Mouse (Mus musculus) hindbrain, embryonic 15.5 days (tissue): ENCODE results near the gene Ccdc163. TPM values are rescaled to one million over a fixed set of nuclear protein-coding genes. Genes with fewer than 3 reads are reported as not detected.

Source experiments
- ATAC-seq: fragments of 200-750 bp; cut with Nextera tagmentation; 2 replicates; pipeline ENCODE4 v1.8.0; 2017; ENCODE audit warnings: low read depth, moderate number of reproducible peaks, moderate TSS enrichment; ENCODE audit not compliant: low FRiP score
- H3K27ac ChIP-seq: fragments of 300-500 bp; sonication (generic); replicated peaks from 2 replicates; pipeline ENCODE4 v1.5.1; 2015; ENCODE audit warnings: mild to moderate bottlenecking, inconsistent platforms
- H3K27me3 ChIP-seq: fragments of 300-500 bp; sonication (generic); 2 replicates; pipeline ENCODE4 v1.6.1; 2015; ENCODE audit warnings: control low read depth, inconsistent platforms
- H3K36me3 ChIP-seq: fragments of 300-500 bp; sonication (generic); 2 replicates; pipeline ENCODE4 v1.6.1; 2015; ENCODE audit warnings: control low read depth, inconsistent platforms
- H3K4me1 ChIP-seq: fragments of 300-500 bp; sonication (generic); replicated peaks from 2 replicates; pipeline ENCODE4 v1.6.1; 2015; ENCODE audit warnings: control low read depth, inconsistent platforms
- H3K4me2 ChIP-seq: fragments of 300-500 bp; sonication (generic); 2 replicates; pipeline ENCODE4 v1.6.1; 2015; ENCODE audit warnings: moderate library complexity, mild to moderate bottlenecking, inconsistent platforms
- H3K4me3 ChIP-seq: fragments of 300-500 bp; sonication (generic); 2 replicates; pipeline ENCODE4 v1.5.1; 2015; ENCODE audit warnings: mild to moderate bottlenecking, inconsistent platforms
- H3K9ac ChIP-seq: fragments of 300-500 bp; sonication (generic); 2 replicates; pipeline ENCODE4 v1.6.1; 2015; ENCODE audit warnings: inconsistent platforms
- H3K9me3 ChIP-seq: fragments of 300-500 bp; sonication (generic); 2 replicates; pipeline ENCODE4 v1.6.1; 2016; ENCODE audit warnings: control low read depth, inconsistent platforms
- WGBS: fragments of 180-500 bp; shearing (Covaris S2); methylation state at CpG from one replicate; pipeline ENCODE4 v1.1.7; 2015; 5-methylcytosine and 5-hydroxymethylcytosine counted together
- polyA plus RNA-seq: library from polyadenylated mRNA; unstranded; fragments of >200 nt; fragmentation: Nextera tagmentation; extraction: Ambion mirVana; gene quantifications from 2 replicates; pipeline ENCODE4 v1.2.1, GENCODE M21; 2015

Gene Ccdc163
- polyA plus RNA-seq, 1 experiment from 2014 or later: 12.6 TPM

GRCm38 (mm10) chr4:116708791-116709390, 582 bp downstream of the Ccdc163 start:
- Histone ChIP-seq H3K9me3 (no peaks in the 10 kb centered on the region), H3K27ac (no peak overlapping the region), H3K27me3 (no peaks in the 10 kb centered on the region), H3K36me3 (0 out of 2 replicates have a peak, but pooled peaks cover 2% of the 10 kb centered on the region), H3K9ac (peak overlapping the region; percentile 24), H3K4me3 (peak overlapping the region; percentile 53), H3K4me1 (peaks cover 16% of the 10 kb centered on the region), H3K4me2 (peak overlapping the region; percentile 76)
- ATAC-seq: no peak
- 9% methylated on average over 9 of the region's 9 CpGs for WGBS

- Histone ChIP-seq H3K9ac (no peak overlapping the region), H3K27me3 (no peaks in the 10 kb centered on the region), H3K9me3 (no peaks in the 10 kb centered on the region), H3K27ac (no peak overlapping the region), H3K4me1 (peaks cover 16% of the 10 kb centered on the region), H3K36me3 (no peaks in the 10 kb centered on the region), H3K4me2 (no peak overlapping the region), H3K4me3 (no peak overlapping the region)
- ATAC-seq: no peak
- WGBS: 100% methylated on average over 2 of the region's 2 CpGs
These were observed 1.8 kb downstream of the Ccdc163 start for GRCm38 (mm10) chr4:116710154-116710553.

GRCm38 (mm10) chr4:116712536-116712935, 4.2 kb downstream of the Ccdc163 start:
- Histone ChIP-seq H3K4me1 (peaks cover 12% of the 10 kb centered on the region), H3K4me3 (no peak overlapping the region), H3K4me2 (no peak overlapping the region), H3K27ac (no peak overlapping the region), H3K9ac (no peak overlapping the region), H3K36me3 (no peaks in the 10 kb centered on the region), H3K9me3 (no peaks in the 10 kb centered on the region), H3K27me3 (no peaks in the 10 kb centered on the region)
- WGBS: 83% methylated on average over 1 of the region's 1 CpGs
- no peak for ATAC-seq

- 13% methylated on average over 3 of the region's 3 CpGs for WGBS
- no peak overlapping the region for H3K27ac ChIP-seq
- no peaks in the 10 kb centered on the region for H3K36me3 ChIP-seq
- no peak overlapping the region for H3K9ac ChIP-seq
- H3K4me1 ChIP-seq: peaks cover 11% of the 10 kb centered on the region
- no peak overlapping the region for H3K4me3 ChIP-seq
- H3K4me2 ChIP-seq: no peak overlapping the region
- ATAC-seq: no peak
- no peaks in the 10 kb centered on the region for H3K9me3 ChIP-seq
- 0 out of 2 replicates have a peak, but pooled peaks cover 3% of the 10 kb centered on the region for H3K27me3 ChIP-seq
These were observed 11.1 kb downstream of the Ccdc163 start for GRCm38 (mm10) chr4:116719396-116719795.

GRCm38 (mm10) chr4:116720343-116721097, 12.2 kb downstream of the Ccdc163 start, which contains the start of gene Tesk2:
TSS of gene Tesk2 (plus strand) at chr4:116720948.
- WGBS: under 1% methylated on average over 34 of the region's 34 CpGs

GRCm38 (mm10) chr4:116721098-116721628, 12.9 kb downstream of the Ccdc163 start:
- H3K27me3 ChIP-seq: 0 out of 2 replicates have a peak, but pooled peaks cover 3% of the 10 kb centered on the region
- ATAC-seq: no peak
- no peaks in the 10 kb centered on the region for H3K9me3 ChIP-seq
- H3K4me1 ChIP-seq: peaks cover 11% of the 10 kb centered on the region
- H3K4me2 ChIP-seq: peak overlapping the region; percentile 96
- peak overlapping the region; percentile 86 for H3K4me3 ChIP-seq
- WGBS: 0% methylated on average over 29 of the region's 29 CpGs
- no peaks in the 10 kb centered on the region for H3K36me3 ChIP-seq
- peak overlapping the region; percentile 62 for H3K9ac ChIP-seq
- peak overlapping the region; percentile 55 for H3K27ac ChIP-seq

More at GRCm38 (mm10) chr4:116720343-116721097, 12.2 kb downstream of the Ccdc163 start, which contains the start of gene Tesk2:
- Histone ChIP-seq H3K4me1 (peaks cover 11% of the 10 kb centered on the region), H3K27me3 (0 out of 2 replicates have a peak, but pooled peaks cover 3% of the 10 kb centered on the region), H3K4me2 (peak within 1 kb of the TSS; percentile 96), H3K4me3 (peak within 1 kb of the TSS; percentile 86), H3K9ac (peak within 1 kb of the TSS; percentile 62), H3K36me3 (no peaks in the 10 kb centered on the region), H3K27ac (peak within 1 kb of the TSS; percentile 55), H3K9me3 (no peaks in the 10 kb centered on the region)
- peak; percentile 99 for ATAC-seq

- H3K4me3 ChIP-seq: no peak overlapping the region
- 0 out of 2 replicates have a peak, but pooled peaks cover 3% of the 10 kb centered on the region for H3K27me3 ChIP-seq
- H3K4me2 ChIP-seq: peak overlapping the region; percentile 96
- H3K4me1 ChIP-seq: peaks cover 11% of the 10 kb centered on the region
- H3K9ac ChIP-seq: no peak overlapping the region
- no peaks in the 10 kb centered on the region for H3K36me3 ChIP-seq
- no peak for ATAC-seq
- H3K9me3 ChIP-seq: no peaks in the 10 kb centered on the region
- WGBS: 42% methylated on average over 7 of the region's 7 CpGs
- no peak overlapping the region for H3K27ac ChIP-seq
These were observed 13.9 kb downstream of the Ccdc163 start for GRCm38 (mm10) chr4:116722230-116722629.

- Histone ChIP-seq H3K4me3 (no peak overlapping the region), H3K36me3 (no peaks in the 10 kb centered on the region), H3K27ac (no peak overlapping the region), H3K9me3 (no peaks in the 10 kb centered on the region), H3K27me3 (0 out of 2 replicates have a peak, but pooled peaks cover 3% of the 10 kb centered on the region), H3K4me1 (peaks cover 5% of the 10 kb centered on the region; the same call in 1 of the 2 replicates), H3K4me2 (no peak overlapping the region), H3K9ac (no peak overlapping the region)
- 91% methylated on average over 5 of the region's 5 CpGs for WGBS
- ATAC-seq: no peak
These were observed 17.1 kb downstream of the Ccdc163 start for GRCm38 (mm10) chr4:116725444-116725843.

- no peak overlapping the region for H3K4me2 ChIP-seq
- H3K4me1 ChIP-seq: 0 out of 2 replicates have a peak, but pooled peaks cover 1% of the 10 kb centered on the region
- 78% methylated on average over 3 of the region's 3 CpGs for WGBS
- no peak overlapping the region for H3K4me3 ChIP-seq
- H3K9ac ChIP-seq: no peak overlapping the region
- no peak overlapping the region for H3K27ac ChIP-seq
- 0 out of 2 replicates have a peak, but pooled peaks cover 3% of the 10 kb centered on the region for H3K27me3 ChIP-seq
- ATAC-seq: no peak
- H3K36me3 ChIP-seq: no peaks in the 10 kb centered on the region
- no peaks in the 10 kb centered on the region for H3K9me3 ChIP-seq
These were observed 19.1 kb downstream of the Ccdc163 start for GRCm38 (mm10) chr4:116727401-116727800.

GRCm38 (mm10) chr4:116729532-116729931, 21.2 kb downstream of the Ccdc163 start:
- no peak overlapping the region for H3K4me3 ChIP-seq
- H3K27ac ChIP-seq: no peak overlapping the region
- 94% methylated on average over 3 of the region's 3 CpGs for WGBS
- H3K9ac ChIP-seq: no peak overlapping the region
- no peaks in the 10 kb centered on the region for H3K4me1 ChIP-seq
- H3K9me3 ChIP-seq: no peaks in the 10 kb centered on the region
- no peak for ATAC-seq
- H3K36me3 ChIP-seq: no peaks in the 10 kb centered on the region
- H3K4me2 ChIP-seq: no peak overlapping the region
- no peaks in the 10 kb centered on the region for H3K27me3 ChIP-seq

- Histone ChIP-seq H3K27ac (no peak overlapping the region), H3K4me3 (no peak overlapping the region), H3K36me3 (no peaks in the 10 kb centered on the region), H3K27me3 (no peaks in the 10 kb centered on the region), H3K9ac (no peak overlapping the region), H3K9me3 (no peaks in the 10 kb centered on the region), H3K4me1 (no peaks in the 10 kb centered on the region), H3K4me2 (no peak overlapping the region)
- ATAC-seq: no peak
- 86% methylated on average over 9 of the region's 9 CpGs for WGBS
These were observed 22.8 kb downstream of the Ccdc163 start for GRCm38 (mm10) chr4:116731077-116731476.

GRCm38 (mm10) chr4:116732355-116732754, 24.0 kb downstream of the Ccdc163 start:
- Histone ChIP-seq H3K4me2 (no peak overlapping the region), H3K27ac (no peak overlapping the region), H3K9ac (no peak overlapping the region), H3K4me1 (no peaks in the 10 kb centered on the region), H3K9me3 (no peaks in the 10 kb centered on the region), H3K27me3 (no peaks in the 10 kb centered on the region), H3K36me3 (no peaks in the 10 kb centered on the region), H3K4me3 (no peak overlapping the region)
- 76% methylated on average over 5 of the region's 5 CpGs for WGBS
- ATAC-seq: no peak
